Mouse (Mus musculus) hindbrain, embryonic 16.5 days (tissue): ENCODE data around the gene Tarm1. TPM values are rescaled to one million over a fixed set of nuclear protein-coding genes. Genes with fewer than 3 reads are reported as not detected.

Source experiments
- ATAC-seq: fragments of 200-750 bp; cut with Nextera tagmentation; 2 replicates; pipeline ENCODE4 v1.8.0; 2017; ENCODE audit warnings: moderate TSS enrichment, moderate library complexity
- H3K27ac ChIP-seq: fragments of 300-500 bp; sonication (generic); 2 replicates; pipeline ENCODE4 v1.5.1; 2014; ENCODE audit warnings: low read depth, mild to moderate bottlenecking, control low read depth, low read length, moderate library complexity
- H3K27me3 ChIP-seq: fragments of 300-500 bp; sonication (generic); replicated peaks from 2 replicates; pipeline ENCODE4 v1.6.1; 2014; ENCODE audit warnings: low read length; ENCODE audit not compliant: control insufficient read depth, insufficient read depth
- H3K36me3 ChIP-seq: fragments of 300-500 bp; sonication (generic); 2 replicates; pipeline ENCODE4 v1.6.1; 2014; ENCODE audit warnings: mild to moderate bottlenecking, low read length, moderate library complexity, mixed read lengths; ENCODE audit not compliant: control insufficient read depth, insufficient read depth
- H3K4me1 ChIP-seq: fragments of 300-500 bp; sonication (generic); 2 replicates; pipeline ENCODE4 v1.6.1; 2014; ENCODE audit warnings: low read depth, low read length; ENCODE audit not compliant: control insufficient read depth, insufficient read depth
- H3K4me2 ChIP-seq: fragments of 300-500 bp; sonication (generic); 2 replicates; pipeline ENCODE4 v1.6.1; 2014; ENCODE audit warnings: mild to moderate bottlenecking, low read length, control low read depth, moderate library complexity
- H3K4me3 ChIP-seq: fragments of 300-500 bp; sonication (generic); 2 replicates; pipeline ENCODE4 v1.5.1; 2014; ENCODE audit warnings: mild to moderate bottlenecking, low read length, control low read depth, moderate library complexity
- H3K9ac ChIP-seq: fragments of 300-500 bp; sonication (generic); 2 replicates; pipeline ENCODE4 v1.6.1; 2014; ENCODE audit warnings: low read depth, mild to moderate bottlenecking, control low read depth, low read length, moderate library complexity
- H3K9me3 ChIP-seq: fragments of 300-500 bp; sonication (generic); 2 replicates; pipeline ENCODE4 v1.6.1; 2014; ENCODE audit warnings: mild to moderate bottlenecking, low read length, moderate library complexity; ENCODE audit not compliant: control insufficient read depth
- WGBS: fragments of 180-500 bp; shearing (Covaris S2); extraction: QIAGEN DNeasy Blood & Tissue Kit; methylation state at CpG from one replicate; pipeline ENCODE4 v1.1.7; 2014; 5-methylcytosine and 5-hydroxymethylcytosine counted together
- polyA plus RNA-seq: library from polyadenylated mRNA; unstranded; fragments of >200 nt; fragmentation: Nextera tagmentation; extraction: Ambion mirVana; gene quantifications from 2 replicates; pipeline ENCODE4 v1.2.1, GENCODE M21; 2015

Gene Tarm1
- polyA plus RNA-seq, 1 experiment from 2014 or later, result not detected

GRCm38 (mm10) chr7:3460261-3460660 lies 42.2 kb downstream of the Tarm1 start:
- H3K9ac ChIP-seq, result no peak overlapping the region
- H3K9me3 ChIP-seq, result no peaks in the 10 kb centered on the region
- no peak overlapping the region for H3K4me2 ChIP-seq
- H3K4me1 ChIP-seq, result no peaks in the 10 kb centered on the region
- no peak overlapping the region for H3K27ac ChIP-seq
- no peak for ATAC-seq
- H3K4me3 ChIP-seq, result no peak overlapping the region
- no peaks in the 10 kb centered on the region for H3K36me3 ChIP-seq
- WGBS, result 83% methylated on average over 8 of the region's 8 CpGs
- H3K27me3 ChIP-seq, result no peaks in the 10 kb centered on the region

- Histone ChIP-seq H3K27ac (no peak overlapping the region), H3K9me3 (no peaks in the 10 kb centered on the region), H3K4me1 (no peaks in the 10 kb centered on the region), H3K9ac (no peak overlapping the region), H3K27me3 (no peaks in the 10 kb centered on the region), H3K36me3 (no peaks in the 10 kb centered on the region), H3K4me2 (no peak overlapping the region), H3K4me3 (no peak overlapping the region)
- no peak for ATAC-seq
- WGBS, result 76% methylated on average over 9 of the region's 9 CpGs
These were observed 44.6 kb downstream of the Tarm1 start for GRCm38 (mm10) chr7:3457841-3458217.

GRCm38 (mm10) chr7:3457111-3457840 lies 45.1 kb downstream of the Tarm1 start:
- Histone ChIP-seq H3K4me2 (no peak overlapping the region), H3K9me3 (no peaks in the 10 kb centered on the region), H3K4me1 (no peaks in the 10 kb centered on the region), H3K27ac (no peak overlapping the region), H3K4me3 (no peak overlapping the region), H3K27me3 (no peaks in the 10 kb centered on the region), H3K36me3 (no peaks in the 10 kb centered on the region), H3K9ac (no peak overlapping the region)
- 92% methylated on average over 10 of the region's 10 CpGs for WGBS
- ATAC-seq, result no peak

GRCm38 (mm10) chr7:3453486-3454183 lies 48.8 kb downstream of the Tarm1 start:
- Histone ChIP-seq H3K4me3 (no peak overlapping the region), H3K9me3 (no peaks in the 10 kb centered on the region), H3K27ac (no peak overlapping the region), H3K4me1 (no peaks in the 10 kb centered on the region), H3K4me2 (no peak overlapping the region), H3K27me3 (no peaks in the 10 kb centered on the region), H3K9ac (no peak overlapping the region), H3K36me3 (no peaks in the 10 kb centered on the region)
- WGBS, result 55% methylated on average over 11 of the region's 11 CpGs
- no peak for ATAC-seq

GRCm38 (mm10) chr7:3452821-3453485 lies 49.5 kb downstream of the Tarm1 start:
- Histone ChIP-seq H3K27ac (no peak overlapping the region), H3K4me3 (no peak overlapping the region), H3K27me3 (no peaks in the 10 kb centered on the region), H3K4me1 (no peaks in the 10 kb centered on the region), H3K9me3 (no peaks in the 10 kb centered on the region), H3K9ac (no peak overlapping the region), H3K36me3 (no peaks in the 10 kb centered on the region), H3K4me2 (no peak overlapping the region)
- no peak for ATAC-seq
- 61% methylated on average over 12 of the region's 12 CpGs for WGBS

GRCm38 (mm10) chr7:3451161-3451560 lies 51.3 kb downstream of the Tarm1 start:
- no peaks in the 10 kb centered on the region for H3K36me3 ChIP-seq
- H3K27ac ChIP-seq, result no peak overlapping the region
- H3K9me3 ChIP-seq, result no peaks in the 10 kb centered on the region
- no peak overlapping the region for H3K9ac ChIP-seq
- WGBS, result 54% methylated on average over 6 of the region's 6 CpGs
- no peak overlapping the region for H3K4me3 ChIP-seq
- no peak for ATAC-seq
- no peaks in the 10 kb centered on the region for H3K27me3 ChIP-seq
- H3K4me2 ChIP-seq, result no peak overlapping the region
- no peaks in the 10 kb centered on the region for H3K4me1 ChIP-seq

GRCm38 (mm10) chr7:3450671-3451070 lies 51.8 kb downstream of the Tarm1 start:
- Histone ChIP-seq H3K4me2 (no peak overlapping the region), H3K9ac (no peak overlapping the region), H3K36me3 (no peaks in the 10 kb centered on the region), H3K27ac (no peak overlapping the region), H3K27me3 (no peaks in the 10 kb centered on the region), H3K4me1 (no peaks in the 10 kb centered on the region), H3K9me3 (no peaks in the 10 kb centered on the region), H3K4me3 (no peak overlapping the region)
- 78% methylated on average over 5 of the region's 5 CpGs for WGBS
- ATAC-seq, result no peak

- 22% methylated on average over 15 of the region's 15 CpGs for WGBS
- Histone ChIP-seq H3K27ac (no peak overlapping the region), H3K4me1 (no peaks in the 10 kb centered on the region), H3K9ac (no peak overlapping the region), H3K4me3 (no peak overlapping the region), H3K27me3 (no peaks in the 10 kb centered on the region), H3K4me2 (no peak overlapping the region), H3K36me3 (no peaks in the 10 kb centered on the region), H3K9me3 (no peaks in the 10 kb centered on the region)
- peak; percentile 86 for ATAC-seq
These were observed 53.5 kb downstream of the Tarm1 start for GRCm38 (mm10) chr7:3448737-3449454.

GRCm38 (mm10) chr7:3447026-3447425 lies 55.4 kb downstream of the Tarm1 start:
- Histone ChIP-seq H3K9ac (no peak overlapping the region), H3K4me3 (no peak overlapping the region), H3K4me2 (no peak overlapping the region), H3K27me3 (no peaks in the 10 kb centered on the region), H3K27ac (no peak overlapping the region), H3K4me1 (no peaks in the 10 kb centered on the region), H3K9me3 (no peaks in the 10 kb centered on the region), H3K36me3 (no peaks in the 10 kb centered on the region)
- WGBS, result 82% methylated on average over 4 of the region's 4 CpGs
- ATAC-seq, result no peak
